Mouse (Mus musculus) heart, adult 2 months (tissue): ENCODE results near the gene Gpx7.

Experiments
- CTCF ChIP-seq: fragments of 200-600 bp; IDR thresholded peaks from 2 replicates; pipeline ENCODE4 v1.8.1; 2022; ENCODE audit warnings: antibody characterized with exemption, mild to moderate bottlenecking, moderate library complexity
- EP300 ChIP-seq: fragments of 200-500 bp; IDR thresholded peaks from 2 replicates; pipeline ENCODE4 v1.6.1; 2011; ENCODE audit warnings: low read depth, low read length, control low read depth; ENCODE audit not compliant: insufficient read depth

GRCm38 (mm10) chr4:108392558-108392957 is 14.2 kb downstream of the Gpx7 start:
- TF ChIP-seq CTCF (no peak), EP300 (no peak)
